Mouse (Mus musculus) MEL (cell line): ENCODE results near the gene Ctsj. TPM values are rescaled to one million over a fixed set of nuclear protein-coding genes. Genes with fewer than 3 reads are reported as not detected.

Source experiments
- DNase-seq: peaks from one replicate; pipeline ENCODE4 v3.0.0; 2011; ENCODE audit warnings: low read depth, low spot score
- H3K27ac ChIP-seq: 2 replicates; pipeline ENCODE4 v1.5.1; 2012; ENCODE audit warnings: low read depth, mild to moderate bottlenecking, control low read depth, low read length, moderate library complexity; ENCODE audit not compliant: control insufficient read depth
- H3K27me3 ChIP-seq, 2 experiments: fragments of 150-350 bp in 1 of 2; sonication (generic) in 1 of 2; 2 replicates each; pipeline ENCODE4 v1.6.1; 2012; ENCODE audit warnings: low read length in 2 of 2, mild to moderate bottlenecking in 2 of 2, improper control_type of control experiment in 1 of 2, moderate library complexity in 1 of 2; ENCODE audit not compliant: insufficient read depth in 2 of 2, control insufficient read depth in 1 of 2
- H3K36me3 ChIP-seq, 2 experiments: 2 replicates each; pipeline ENCODE4 v1.6.1; 2012 to 2014; ENCODE audit warnings: low read length in 2 of 2, improper control_type of control experiment in 1 of 2, inconsistent platforms in 1 of 2, mild to moderate bottlenecking in 1 of 2; ENCODE audit not compliant: insufficient read depth in 2 of 2, control insufficient read depth in 1 of 2
- H3K4me1 ChIP-seq, 2 experiments: fragments of 150-350 bp in 1 of 2; sonication (generic) in 1 of 2; 2 replicates each; pipeline ENCODE4 v1.6.1; 2012; ENCODE audit warnings: low read length in 2 of 2, improper control_type of control experiment in 1 of 2, mild to moderate bottlenecking in 1 of 2; ENCODE audit not compliant: insufficient read depth in 2 of 2, control insufficient read depth in 1 of 2
- H3K4me3 ChIP-seq, 2 experiments: fragments of 150-350 bp in 1 of 2; sonication (generic) in 1 of 2; 2 replicates each; pipeline ENCODE4 v1.5.1; 2012; ENCODE audit warnings: low read depth in 2 of 2, low read length in 2 of 2, mild to moderate bottlenecking in 2 of 2, moderate library complexity in 2 of 2, control low read depth in 1 of 2, improper control_type of control experiment in 1 of 2; ENCODE audit not compliant: control insufficient read depth in 1 of 2, insufficient read depth in 1 of 2
- H3K79me2 ChIP-seq: 2 replicates; pipeline ENCODE4 v1.6.1; 2012; ENCODE audit warnings: mild to moderate bottlenecking, low read length, moderate library complexity; ENCODE audit not compliant: control insufficient read depth, poor library complexity, insufficient read depth
- H3K9ac ChIP-seq: 2 replicates; pipeline ENCODE4 v1.6.1; 2012; ENCODE audit warnings: low read depth, mild to moderate bottlenecking, control low read depth, low read length, moderate library complexity; ENCODE audit not compliant: control insufficient read depth, poor library complexity, severe bottlenecking
- H3K9me3 ChIP-seq: fragments of 150-350 bp; sonication (generic); replicated peaks from 2 replicates; pipeline ENCODE4 v1.6.1; 2012; ENCODE audit warnings: mild to moderate bottlenecking, low read length, improper control_type of control experiment, moderate library complexity; ENCODE audit not compliant: insufficient read depth
- ELF1 ChIP-seq: IDR thresholded peaks from 2 replicates; pipeline ENCODE4 v1.6.1; 2014; ENCODE audit warnings: low read depth, mild to moderate bottlenecking, inconsistent platforms, low read length, improper control_type of control experiment, moderate library complexity
- GATA1 ChIP-seq: IDR thresholded peaks from 2 replicates; pipeline ENCODE4 v1.6.1; 2011; ENCODE audit warnings: low read depth, low read length, improper control_type of control experiment
- JUND ChIP-seq: IDR thresholded peaks from 2 replicates; pipeline ENCODE4 v1.6.1; 2011; ENCODE audit warnings: low read depth, mild to moderate bottlenecking, improper control_type of control experiment, low read length
- KAT2A ChIP-seq: conservative IDR thresholded peaks from 2 replicates; pipeline ENCODE4 v1.6.1; 2012; ENCODE audit warnings: low read depth, low read length, improper control_type of control experiment, inconsistent platforms
- MAX ChIP-seq: IDR thresholded peaks from 2 replicates; pipeline ENCODE4 v1.6.1; 2011; ENCODE audit warnings: low read length, improper control_type of control experiment
- MEF2A ChIP-seq: IDR thresholded peaks from 2 replicates; pipeline ENCODE4 v1.6.1; 2014; ENCODE audit warnings: low read depth, mild to moderate bottlenecking, inconsistent platforms, low read length, improper control_type of control experiment; ENCODE audit not compliant: poor library complexity, insufficient replicate concordance, severe bottlenecking; ENCODE audit errors: extremely low read depth
- MYB ChIP-seq: IDR thresholded peaks from 2 replicates; pipeline ENCODE4 v1.6.1; 2011; ENCODE audit warnings: mild to moderate bottlenecking, low read depth, low read length, improper control_type of control experiment
- MYC ChIP-seq: IDR thresholded peaks from 2 replicates; pipeline ENCODE4 v1.6.1; 2011; ENCODE audit warnings: low read depth, mild to moderate bottlenecking, low read length, improper control_type of control experiment, moderate library complexity
- POLR2A ChIP-seq, 2 experiments: IDR thresholded peaks; 2 replicates each; pipeline ENCODE4 v1.6.1; 2011 to 2012; ENCODE audit warnings: low read length in 2 of 2, mild to moderate bottlenecking in 2 of 2, control low read depth in 1 of 2, improper control_type of control experiment in 1 of 2, low read depth in 1 of 2, moderate library complexity in 1 of 2; ENCODE audit not compliant: control insufficient read depth in 1 of 2, insufficient read depth in 1 of 2, poor library complexity in 1 of 2
- RAD21 ChIP-seq: IDR thresholded peaks from 2 replicates; pipeline ENCODE4 v1.6.1; 2011; ENCODE audit warnings: mild to moderate bottlenecking, low read depth, low read length, improper control_type of control experiment
- RCOR1 ChIP-seq: IDR thresholded peaks from 2 replicates; pipeline ENCODE4 v1.6.1; 2012; ENCODE audit warnings: low read depth, mild to moderate bottlenecking, inconsistent platforms, low read length, improper control_type of control experiment
- SIN3A ChIP-seq: IDR thresholded peaks from 2 replicates; pipeline ENCODE4 v1.6.1; 2012; ENCODE audit warnings: low read length, improper control_type of control experiment, inconsistent platforms
- TAL1 ChIP-seq: IDR thresholded peaks from 2 replicates; pipeline ENCODE4 v1.6.1; 2012; ENCODE audit warnings: mild to moderate bottlenecking, inconsistent platforms, low read length, moderate library complexity, mixed read lengths
- TBP ChIP-seq: IDR thresholded peaks from 2 replicates; pipeline ENCODE4 v1.8.0; 2011; ENCODE audit warnings: low read depth, low read length, improper control_type of control experiment
- ZC3H11A ChIP-seq: IDR thresholded peaks from 2 replicates; pipeline ENCODE4 v1.6.1; 2012; ENCODE audit warnings: low read depth, mild to moderate bottlenecking, inconsistent platforms, low read length, improper control_type of control experiment
- ZMIZ1 ChIP-seq: IDR thresholded peaks from 2 replicates; pipeline ENCODE4 v1.6.1; 2012; ENCODE audit warnings: low read depth, mild to moderate bottlenecking, inconsistent platforms, low read length, improper control_type of control experiment, moderate library complexity
- polyA plus RNA-seq, 2 experiments: library from polyadenylated mRNA; stranded (reverse) in 1 of 2; unstranded in 1 of 2; fragments of >175 nt in 1 of 2; fragments of >200 nt in 1 of 2; gene quantifications; 2 replicates each; pipeline versions ENCODE4 v1.2.1 to v1.2.4; 2012; ENCODE audit warnings: low replicate concordance in 2 of 2, low read depth in 1 of 2; ENCODE audit not compliant: insufficient read length in 2 of 2, insufficient read depth in 1 of 2, missing spikeins in 1 of 2
- total RNA-seq: library from RNA; depleted of rRNA; stranded (reverse); fragments of 300-350 nt; gene quantifications from 2 replicates; pipeline ENCODE4 v1.2.3, GENCODE M21; 2012; rRNA removed

The Ctsj gene
- total RNA-seq (0.20 and 0.46 TPM in 2 replicates), polyA plus RNA-seq (under 1 TPM in 1 of 2 experiments, not detected in 1; 0.18 TPM)

DNA sequence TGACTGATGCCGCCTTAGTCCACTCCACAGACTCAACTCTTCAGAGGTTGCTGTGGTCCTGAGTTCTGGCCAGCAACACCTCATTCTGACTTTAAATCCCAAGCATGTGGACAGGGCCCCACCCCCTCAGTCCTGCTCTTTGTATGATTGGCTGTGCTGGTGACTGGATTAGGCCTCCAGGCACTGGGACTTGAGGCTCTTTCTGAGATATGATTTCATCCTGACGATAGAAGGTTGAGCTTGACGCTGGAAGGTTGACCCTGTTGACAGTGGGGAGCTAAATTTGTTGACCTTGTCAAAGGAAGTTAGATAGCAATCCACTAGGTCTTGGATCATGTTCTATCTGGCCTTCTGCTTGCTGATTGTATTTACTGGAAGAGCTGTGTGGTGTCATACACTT lies at the start of gene Ctsj:
TSS of gene Ctsj (minus strand) at position 101 of the 400 bp plus-strand sequence.
- no peak for DNase-seq
- Histone ChIP-seq H3K9me3 (no peaks in the 10 kb centered on the region), H3K4me3 (no peak within 1 kb of the TSS)

DNA sequence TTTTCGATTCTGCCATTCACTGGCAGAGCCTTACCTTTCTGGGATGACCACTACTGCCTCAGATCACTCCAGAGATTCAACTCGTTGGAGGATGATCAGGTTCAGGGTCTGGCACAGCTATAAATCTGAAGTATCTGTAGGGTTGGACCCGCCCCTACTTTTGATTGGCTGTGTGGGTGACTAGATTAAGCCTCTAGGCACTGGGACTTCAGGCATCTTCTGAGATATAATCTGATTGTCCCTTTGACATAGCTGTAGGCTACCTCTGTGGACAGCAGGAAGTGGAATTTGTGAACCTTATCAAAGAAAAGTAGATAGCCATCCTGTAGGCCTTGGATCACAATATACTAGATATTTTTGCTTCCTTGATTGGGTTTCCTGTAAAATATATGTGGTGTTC lies 34.8 kb upstream of the Ctsj start, which contains the start of gene Ctsq:
TSS of gene Ctsq (minus strand) at position 101 of the 400 bp plus-strand sequence.
- Histone ChIP-seq H3K79me2 (no peaks in the 10 kb centered on the region), H3K9ac (no peak within 1 kb of the TSS), H3K36me3 (no peaks in the 10 kb centered on the region), H3K27ac (no peak within 1 kb of the TSS), H3K9me3 (no peaks in the 10 kb centered on the region), H3K4me3 (no peak within 1 kb of the TSS), H3K4me1 (no peaks in the 10 kb centered on the region)
- TF ChIP-seq ZMIZ1 (no peak), TAL1 (no peak), MEF2A (no peak), JUND (no peak), SIN3A (no peak), RCOR1 (no peak), RAD21 (no peak), GATA1 (no peak), TBP (no peak), MYB (no peak)
- TF ChIP-seq, all 39 proteins: peak for 0
- no peaks in the 10 kb centered on the region for H3K27me3 ChIP-seq
- DNase-seq, result no peak

More for the DNA sequence above, at the start of gene Ctsj:
- Histone ChIP-seq H3K36me3 (peaks cover 0 to 38% of the 10 kb centered on the region in 2 experiments; a peak in 2 of 4 replicates), H3K4me1 (peaks cover 14 to 18% of the 10 kb centered on the region in 2 experiments), H3K79me2 (no peaks in the 10 kb centered on the region), H3K9ac (no peak within 1 kb of the TSS), H3K27me3 (no peaks in the 10 kb centered on the region), H3K27ac (no peak within 1 kb of the TSS)
- TF ChIP-seq ELF1 (no peak), KAT2A (no peak), TAL1 (no peak), MYC (no peak), POLR2A (IDR thresholded peaks at IDR 0.05; ENCODE audit: control insufficient read depth in 1 of 2, insufficient read depth in 1 of 2, low read depth in 1 of 2, low read length in 2 of 2, poor library complexity in 1 of 2) (no peak), ZC3H11A (no peak), MAX (no peak), RAD21 (no peak)
